Mouse (Mus musculus) lung, postnatal 4 days (tissue): ENCODE results near the gene Ccl1.

ENCODE experiments used
- DNase-seq, 2 experiments: peaks; one replicate each; pipeline ENCODE4 v3.0.0; 2021

Ccl1 gene

GRCm38 (mm10) chr11:82203706-82204105, 101.8 kb downstream of the Ccl1 start:
- no peak for DNase-seq

- no peak for DNase-seq
These were observed 107.7 kb downstream of the Ccl1 start for GRCm38 (mm10) chr11:82197774-82198173.

GRCm38 (mm10) chr11:82194980-82195379, 110.5 kb downstream of the Ccl1 start:
- DNase-seq, result no peak

GRCm38 (mm10) chr11:82193826-82194225, 111.7 kb downstream of the Ccl1 start:
- DNase-seq, result no peak

- DNase-seq, result no peak
These were observed 115.5 kb downstream of the Ccl1 start for GRCm38 (mm10) chr11:82189782-82190563.

GRCm38 (mm10) chr11:82185684-82186083, 119.8 kb downstream of the Ccl1 start:
- no peak for DNase-seq

GRCm38 (mm10) chr11:82183281-82183935, 122.1 kb downstream of the Ccl1 start:
- DNase-seq, result no peak

- DNase-seq, result no peak
These were observed 123.1 kb downstream of the Ccl1 start for GRCm38 (mm10) chr11:82182401-82182800.

GRCm38 (mm10) chr11:82181331-82181730, 124.2 kb downstream of the Ccl1 start:
- DNase-seq, result no peak

GRCm38 (mm10) chr11:82178161-82178560, 127.3 kb downstream of the Ccl1 start:
- no peak for DNase-seq

GRCm38 (mm10) chr11:82177711-82178110, 127.8 kb downstream of the Ccl1 start:
- peak in 1 of 2 experiments; percentile 40 for DNase-seq

GRCm38 (mm10) chr11:82174794-82175193, 130.7 kb downstream of the Ccl1 start:
- peak; percentile 62 to 75 for DNase-seq

GRCm38 (mm10) chr11:82173491-82173890, 132.0 kb downstream of the Ccl1 start:
- no peak for DNase-seq

GRCm38 (mm10) chr11:82171316-82172071, 134.0 kb downstream of the Ccl1 start:
- peak; percentile 18 to 74 for DNase-seq

- no peak for DNase-seq
These were observed 136.0 kb downstream of the Ccl1 start for GRCm38 (mm10) chr11:82169456-82169855.

GRCm38 (mm10) chr11:82168308-82168707, 137.2 kb downstream of the Ccl1 start:
- no peak for DNase-seq

- DNase-seq, result no peak
These were observed 142.2 kb downstream of the Ccl1 start for GRCm38 (mm10) chr11:82163285-82163684.

GRCm38 (mm10) chr11:82159126-82159525, 146.4 kb downstream of the Ccl1 start:
- no peak for DNase-seq

GRCm38 (mm10) chr11:82139492-82140094, 165.9 kb downstream of the Ccl1 start:
- DNase-seq, result peak; percentile 15 to 39

GRCm38 (mm10) chr11:82136196-82136595, 169.3 kb downstream of the Ccl1 start:
- no peak for DNase-seq

GRCm38 (mm10) chr11:82132977-82133376, 172.5 kb downstream of the Ccl1 start:
- DNase-seq, result no peak
